Comparison of ENCODE assay signal across 14 mouse cellular contexts in the genomic region with DNA sequence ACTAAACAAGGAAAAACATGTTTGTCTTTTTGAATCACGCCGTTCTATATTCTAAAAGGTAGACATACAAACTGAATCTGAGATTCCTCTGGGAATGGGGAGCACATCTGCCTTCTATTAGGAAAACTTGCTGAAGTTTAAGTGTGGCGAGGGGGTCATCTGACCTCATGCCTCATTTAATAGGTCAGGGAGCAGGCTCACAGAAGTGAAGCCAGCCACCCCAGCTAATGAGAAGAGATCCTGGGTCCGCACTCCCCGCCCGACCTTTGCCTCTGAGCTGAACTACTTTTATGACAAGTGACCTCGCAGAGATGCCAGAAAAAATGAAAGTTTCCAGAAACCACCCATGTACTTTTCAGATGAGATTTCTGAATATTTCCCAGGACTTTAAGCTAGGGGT.
A peak's percentile ranks its signal among the peaks of the same experiment; 100 is the strongest.
DNase-seq lines count a peak whose midpoint lies in the region; ATAC-seq lines count a peak whose summit lies in the region.
"Had no signal": no experiment of that assay in that cellular context is flagged by ENCODE, and none has a peak within 500 bp of the region (broad histone marks: within the 10 kb centered on the region; RNA-seq: fewer than 3 reads in every experiment).

No protein-coding gene starts in this region.

- ATAC-seq in limb, embryonic 11.5 days (ENCODE audit: insufficient number of reproducible peaks, low FRiP score, low TSS enrichment, low read depth): no peak
- no peak for ATAC-seq in activated CD4-positive, CD25-positive, alpha-beta regulatory T cell, adult 4 months
- ATAC-seq: Patski had no signal

- no peaks in the 10 kb centered on the region for H3K27me3 ChIP-seq in limb, embryonic 11.5 days (ENCODE audit: control insufficient read depth, insufficient read depth, low read length)
- H3K27me3 ChIP-seq: Patski had no signal

- H3K9ac ChIP-seq in limb, embryonic 11.5 days (ENCODE audit: low read length): no peak overlapping the region
- H3K9ac ChIP-seq: hindbrain, embryonic 14.5 days had no signal

- no peak overlapping the region for H3K27ac ChIP-seq in limb, embryonic 11.5 days (replicated peaks; ENCODE audit: low read depth, low read length)
- H3K27ac ChIP-seq: hindbrain, embryonic 14.5 days; macrophage had no signal

- WGBS in limb, embryonic 11.5 days: 10% methylated on average over 7 of the region's 7 CpGs

- peaks cover 8% of the 10 kb centered on the region; the same call in 1 of the 2 replicates for H3K4me1 ChIP-seq in limb, embryonic 11.5 days (ENCODE audit: control insufficient read depth, insufficient read depth, low read length)

- H3K36me3 ChIP-seq in limb, embryonic 11.5 days (ENCODE audit: control insufficient read depth, insufficient read depth, low read length): no peaks in the 10 kb centered on the region

- H3K4me2 ChIP-seq in limb, embryonic 11.5 days (ENCODE audit: low read depth, severe bottlenecking): 0 out of 2 replicates have a peak overlapping the region, but pooled peaks have one; percentile 12
- H3K4me2 ChIP-seq: heart, embryonic 11.5 days; hindbrain, embryonic 14.5 days; liver, embryonic 11.5 days had no signal

- H3K9me3 ChIP-seq in limb, embryonic 11.5 days (ENCODE audit: control insufficient read depth, low read length): no peaks in the 10 kb centered on the region

- H3K4me3 ChIP-seq in limb, embryonic 11.5 days (ENCODE audit: low read depth, low read length): no peak overlapping the region

- DNase-seq in adrenal gland, postnatal 10 days: peak; percentile 33
- peak; percentile 82 for DNase-seq in embryo, embryonic 11 days
- peak; percentile 10 to 22 for DNase-seq in kidney, adult 8-10 months
- peak; percentile 66 for DNase-seq in limb, embryonic 11.5 days (ENCODE audit: low spot score)
- no peak for DNase-seq in left cerebral cortex, adult 8-10 months (ENCODE audit: low spot score in 2 of 2)
- no peak for DNase-seq in right cerebral cortex, postnatal 4 days
- DNase-seq in lung, postnatal 36 days: no peak
- DNase-seq: cerebellum, adult 8-10 months had no signal

Comparison
In these comparisons a context has a peak if more than half of its experiments do, and no peak if none do; other contexts are left out.
1. DNase-seq: peak in adrenal gland, postnatal 10 days (single experiment), embryo, embryonic 11 days (single experiment), kidney, adult 8-10 months (2 of 2) and limb, embryonic 11.5 days (single experiment); none in left cerebral cortex, adult 8-10 months (0 of 2), right cerebral cortex, postnatal 4 days (single experiment) and lung, postnatal 36 days (single experiment).